Mouse (Mus musculus) megakaryocyte, embryonic 14.5 days (primary cell): ENCODE results near the gene Gm884. TPM values are rescaled to one million over a fixed set of nuclear protein-coding genes. Genes with fewer than 3 reads are reported as not detected.

ENCODE experiments used
- H3K27me3 ChIP-seq: replicated peaks from 2 replicates; pipeline ENCODE3; 2012; ENCODE audit warnings: inconsistent platforms
- H3K36me3 ChIP-seq: replicated peaks from 2 replicates; pipeline ENCODE3; 2012; ENCODE audit warnings: low read length, inconsistent platforms, mixed read lengths
- H3K4me1 ChIP-seq: 2 replicates; pipeline ENCODE4 v1.6.1; 2012; ENCODE audit warnings: inconsistent platforms
- H3K4me3 ChIP-seq: replicated peaks from 2 replicates; pipeline ENCODE3; 2012; ENCODE audit warnings: moderate library complexity, mild to moderate bottlenecking, inconsistent platforms
- H3K9me3 ChIP-seq: 2 replicates; pipeline ENCODE4 v1.6.1; 2012; ENCODE audit warnings: inconsistent platforms
- FLI1 ChIP-seq: IDR thresholded peaks from 2 replicates; pipeline ENCODE4 v1.6.1; 2012; ENCODE audit warnings: low read length, inconsistent platforms, mixed read lengths
- GATA1 ChIP-seq: IDR thresholded peaks from 3 replicates; pipeline ENCODE4 v1.6.1; 2012; ENCODE audit warnings: mixed read lengths, low read length, inconsistent platforms, borderline replicate concordance
- polyA plus RNA-seq: library from polyadenylated mRNA; stranded (reverse); fragments of >175 nt; gene quantifications from 2 replicates; pipeline ENCODE4 v1.2.3, GENCODE M21; 2012; ENCODE audit warnings: low replicate concordance; ENCODE audit not compliant: insufficient read depth

Gene Gm884
- polyA plus RNA-seq: not detected in 2 replicates

DNA sequence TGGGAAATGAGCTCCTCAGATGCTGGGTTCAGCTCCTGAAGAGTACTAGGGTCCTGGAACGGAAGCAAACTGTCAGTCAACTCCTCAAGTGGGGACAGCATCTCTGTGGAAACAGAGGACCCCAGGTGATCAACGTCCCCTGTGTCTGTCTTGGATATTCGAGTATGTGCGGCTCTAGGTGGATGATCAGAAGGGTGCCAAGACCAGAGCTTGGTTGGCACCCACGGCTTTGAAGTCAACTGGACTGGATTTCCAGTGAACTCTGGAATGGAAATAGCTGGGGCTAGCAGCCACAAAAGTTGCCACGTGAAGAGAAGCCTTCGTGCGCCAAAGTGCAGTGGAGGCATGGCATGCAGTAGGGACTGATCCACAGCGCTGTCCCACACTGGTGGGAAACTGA, at the start of gene Gm884:
Gene Gm884, minus strand, starts transcription at position 101 of the 400 bp plus-strand sequence.
- TF ChIP-seq FLI1: no peak
- TF ChIP-seq GATA1: no peak
- H3K4me1 ChIP-seq: no peaks in the 10 kb centered on the region
- peaks cover 36% of the 10 kb centered on the region for H3K27me3 ChIP-seq
- H3K9me3 ChIP-seq: no peaks in the 10 kb centered on the region
- no peaks in the 10 kb centered on the region for H3K36me3 ChIP-seq
- no peak within 1 kb of the TSS for H3K4me3 ChIP-seq

DNA sequence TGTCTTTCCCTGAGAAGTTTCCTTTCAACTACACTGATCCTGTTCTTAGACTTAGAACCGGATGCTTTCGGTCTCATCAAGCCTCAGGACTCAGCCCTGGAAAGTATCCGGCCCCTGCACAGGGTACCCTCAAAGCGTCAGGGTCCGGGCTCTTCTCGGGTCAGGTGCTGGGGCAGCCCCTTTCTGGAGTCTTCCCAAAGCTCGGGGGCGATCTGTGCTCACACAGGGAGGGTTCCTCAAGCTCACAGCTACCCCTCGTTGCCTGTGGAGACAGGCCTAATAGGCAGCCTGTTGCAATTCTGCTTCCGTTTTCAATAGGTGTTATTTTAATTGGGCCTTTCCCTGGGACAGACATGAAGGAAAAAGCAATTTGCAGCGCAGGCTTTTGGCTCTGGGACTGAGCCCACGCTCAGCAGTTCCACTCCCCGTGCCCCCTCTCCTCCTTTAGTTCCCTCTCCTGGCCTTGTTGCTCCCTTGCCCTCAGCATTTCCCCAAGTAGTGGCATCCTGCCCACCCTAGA, 46.0 kb upstream of the Gm884 start:
- Histone ChIP-seq H3K4me3 (no peak overlapping the region), H3K36me3 (peaks cover 11% of the 10 kb centered on the region), H3K4me1 (peaks cover 19% of the 10 kb centered on the region), H3K9me3 (no peaks in the 10 kb centered on the region), H3K27me3 (peaks cover 48% of the 10 kb centered on the region)
- TF ChIP-seq FLI1 (no peak), GATA1 (no peak)

- peaks cover 9% of the 10 kb centered on the region for H3K36me3 ChIP-seq
- H3K4me1 ChIP-seq: peaks cover 19% of the 10 kb centered on the region
- no peak overlapping the region for H3K4me3 ChIP-seq
- H3K27me3 ChIP-seq: peaks cover 50% of the 10 kb centered on the region
- TF ChIP-seq GATA1 (no peak), FLI1 (no peak)
- H3K9me3 ChIP-seq: no peaks in the 10 kb centered on the region
These were observed 45.4 kb upstream of the Gm884 start for GRCm38 (mm10) chr11:103666181-103666906.

GRCm38 (mm10) chr11:103665695-103666094, 44.8 kb upstream of the Gm884 start:
- Histone ChIP-seq H3K27me3 (peaks cover 56% of the 10 kb centered on the region), H3K4me1 (peaks cover 13% of the 10 kb centered on the region), H3K36me3 (peaks cover 2% of the 10 kb centered on the region), H3K4me3 (no peak overlapping the region), H3K9me3 (no peaks in the 10 kb centered on the region)
- no peak for TF ChIP-seq GATA1
- TF ChIP-seq FLI1: no peak

DNA sequence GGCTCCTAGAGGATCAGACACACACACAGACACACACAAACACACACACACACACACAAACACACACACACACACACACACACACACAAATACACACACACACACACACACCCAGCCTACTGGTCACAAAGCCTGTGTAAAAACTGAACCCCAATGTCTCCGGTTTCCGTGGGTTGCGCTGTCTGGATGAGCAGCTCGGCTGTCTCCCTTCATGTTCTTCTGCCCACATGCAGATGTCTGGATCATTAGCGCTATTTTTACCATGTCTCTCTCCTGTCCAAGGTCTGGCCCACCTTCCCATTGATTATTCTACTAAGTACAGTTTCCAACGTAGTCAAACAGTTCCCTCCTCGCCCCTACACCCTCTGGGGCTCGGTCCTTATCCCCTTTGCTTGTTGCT, 42.2 kb upstream of the Gm884 start:
- Histone ChIP-seq H3K4me3 (no peak overlapping the region), H3K4me1 (peaks cover 9% of the 10 kb centered on the region), H3K36me3 (no peaks in the 10 kb centered on the region), H3K9me3 (peaks cover 5% of the 10 kb centered on the region), H3K27me3 (peaks cover 72% of the 10 kb centered on the region)
- TF ChIP-seq GATA1 (no peak), FLI1 (no peak)

- peaks cover 74% of the 10 kb centered on the region for H3K27me3 ChIP-seq
- no peak for TF ChIP-seq GATA1
- TF ChIP-seq FLI1: no peak
- peaks cover 5% of the 10 kb centered on the region for H3K9me3 ChIP-seq
- H3K4me3 ChIP-seq: no peak overlapping the region
- peaks cover 9% of the 10 kb centered on the region for H3K4me1 ChIP-seq
- no peaks in the 10 kb centered on the region for H3K36me3 ChIP-seq
These were observed 41.6 kb upstream of the Gm884 start for GRCm38 (mm10) chr11:103662546-103662945.

DNA sequence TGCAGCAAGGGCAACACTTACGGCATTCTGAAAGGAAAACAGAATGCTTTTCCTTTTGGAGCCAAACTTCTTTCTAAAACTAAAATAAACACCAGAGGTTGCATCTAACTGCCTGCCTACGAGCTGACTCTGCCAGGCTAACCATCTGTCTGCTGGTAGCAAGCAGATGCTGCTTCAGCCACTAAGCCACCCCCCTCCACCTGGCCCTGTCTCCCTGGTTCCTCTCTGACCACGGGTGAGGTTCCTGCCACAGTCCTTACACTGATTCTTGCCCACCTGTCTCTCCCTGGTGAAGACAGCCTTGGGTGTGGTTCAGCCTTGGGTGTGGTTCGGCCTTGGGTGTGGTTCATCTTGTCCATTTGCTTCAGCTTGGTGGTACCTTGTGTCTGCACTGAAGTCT, 40.9 kb upstream of the Gm884 start:
- TF ChIP-seq GATA1 (no peak), FLI1 (no peak)
- Histone ChIP-seq H3K4me1 (peaks cover 9% of the 10 kb centered on the region), H3K4me3 (no peak overlapping the region), H3K36me3 (no peaks in the 10 kb centered on the region), H3K9me3 (peaks cover 5% of the 10 kb centered on the region), H3K27me3 (peaks cover 74% of the 10 kb centered on the region)

GRCm38 (mm10) chr11:103658189-103658588, 37.2 kb upstream of the Gm884 start:
- H3K36me3 ChIP-seq: no peaks in the 10 kb centered on the region
- H3K4me3 ChIP-seq: no peak overlapping the region
- H3K4me1 ChIP-seq: no peaks in the 10 kb centered on the region
- H3K27me3 ChIP-seq: peaks cover 78% of the 10 kb centered on the region
- TF ChIP-seq GATA1: no peak
- no peak for TF ChIP-seq FLI1
- peaks cover 5% of the 10 kb centered on the region for H3K9me3 ChIP-seq

DNA sequence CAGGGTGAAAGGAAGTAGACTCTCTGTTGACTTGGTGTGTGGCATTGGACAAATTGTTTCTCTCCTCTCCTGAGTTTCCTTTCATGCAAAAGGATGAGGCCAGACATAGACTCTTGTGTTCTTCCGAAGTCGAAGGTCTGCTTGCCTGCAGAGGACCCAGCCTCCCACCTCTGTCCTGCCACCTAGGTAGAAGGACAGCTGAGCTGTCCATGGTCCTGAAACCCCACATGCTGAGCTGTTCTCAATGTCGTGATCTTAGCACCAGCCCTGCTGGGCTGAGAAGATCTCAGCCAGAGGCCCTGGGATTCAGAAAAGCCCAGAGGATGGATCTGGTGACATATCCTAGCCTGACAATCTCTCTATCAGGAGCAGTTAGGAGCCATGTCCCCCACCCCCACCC, 35.6 kb upstream of the Gm884 start:
- H3K36me3 ChIP-seq: no peaks in the 10 kb centered on the region
- no peak overlapping the region for H3K4me3 ChIP-seq
- H3K4me1 ChIP-seq: no peaks in the 10 kb centered on the region
- TF ChIP-seq GATA1 (no peak), FLI1 (no peak)
- peaks cover 5% of the 10 kb centered on the region for H3K9me3 ChIP-seq
- H3K27me3 ChIP-seq: peaks cover 83% of the 10 kb centered on the region

DNA sequence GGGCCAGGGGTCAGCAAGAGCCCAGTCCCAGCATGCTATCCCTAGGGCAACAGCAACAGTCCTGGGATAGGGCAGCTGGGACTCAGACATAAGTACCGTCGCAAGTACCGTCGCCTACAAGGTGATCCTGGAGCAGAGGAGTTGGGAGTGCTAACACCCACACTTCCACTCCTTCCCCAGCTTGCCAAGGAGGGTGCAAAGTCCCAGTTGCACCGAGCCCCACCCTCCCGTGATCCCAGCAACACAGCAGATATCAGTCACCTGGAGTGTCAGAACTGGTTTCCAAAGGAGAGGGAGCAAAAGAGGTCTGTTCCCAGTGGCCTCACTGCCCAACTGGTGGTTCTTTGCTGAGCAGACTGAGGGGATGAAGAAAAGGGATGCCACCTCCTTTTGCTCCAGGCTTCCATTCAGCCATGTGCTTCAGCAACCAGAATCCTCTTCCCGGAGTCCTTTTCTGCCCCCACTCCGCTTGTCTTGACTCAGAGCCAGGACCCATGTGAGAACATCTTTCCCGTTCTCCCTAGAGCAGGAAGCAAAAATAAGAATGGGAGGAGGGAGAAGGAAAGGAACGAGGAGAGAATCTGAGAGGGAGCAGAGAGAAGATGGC, 32.5 kb upstream of the Gm884 start:
- TF ChIP-seq FLI1: no peak
- no peak for TF ChIP-seq GATA1
- Histone ChIP-seq H3K36me3 (no peaks in the 10 kb centered on the region), H3K9me3 (no peaks in the 10 kb centered on the region), H3K4me1 (peaks cover 13% of the 10 kb centered on the region), H3K4me3 (no peak overlapping the region), H3K27me3 (peaks cover 94% of the 10 kb centered on the region)
